Mouse (Mus musculus) limb, embryonic 14.5 days (tissue): ENCODE results near the gene Snrnp35. TPM values are rescaled to one million over a fixed set of nuclear protein-coding genes. Genes with fewer than 3 reads are reported as not detected.

ENCODE experiments used
- ATAC-seq: fragments of 200-750 bp; cut with Nextera tagmentation; 2 replicates; pipeline ENCODE4 v1.8.0; 2017; ENCODE audit warnings: low read depth, moderate number of reproducible peaks, moderate TSS enrichment; ENCODE audit not compliant: low FRiP score
- DNase-seq: peaks from one replicate; pipeline ENCODE4 v3.0.0-alpha.2; 2015; ENCODE audit warnings: low spot score
- H3K27ac ChIP-seq: fragments of 300-500 bp; sonication (generic); replicated peaks from 2 replicates; pipeline ENCODE4 v1.5.1; 2014; ENCODE audit warnings: low read depth, mild to moderate bottlenecking, low read length, moderate library complexity, mixed read lengths
- H3K27me3 ChIP-seq: fragments of 300-500 bp; sonication (generic); 2 replicates; pipeline ENCODE4 v1.6.1; 2014; ENCODE audit warnings: low read length, mixed read lengths; ENCODE audit not compliant: control insufficient read depth, insufficient read depth
- H3K36me3 ChIP-seq: fragments of 300-500 bp; sonication (generic); 2 replicates; pipeline ENCODE4 v1.6.1; 2014; ENCODE audit warnings: mild to moderate bottlenecking, low read length, moderate library complexity, mixed read lengths; ENCODE audit not compliant: control insufficient read depth, insufficient read depth
- H3K4me1 ChIP-seq: fragments of 300-500 bp; sonication (generic); 2 replicates; pipeline ENCODE4 v1.6.1; 2014; ENCODE audit warnings: antibody characterized with exemption, low read length, mixed read lengths; ENCODE audit not compliant: control insufficient read depth, insufficient read depth
- H3K4me2 ChIP-seq: fragments of 300-500 bp; sonication (generic); replicated peaks from 2 replicates; pipeline ENCODE4 v1.6.1; 2014; ENCODE audit warnings: low read depth, mild to moderate bottlenecking, low read length, moderate library complexity; ENCODE audit not compliant: severe bottlenecking
- H3K4me3 ChIP-seq: fragments of 300-500 bp; sonication (generic); replicated peaks from 2 replicates; pipeline ENCODE4 v1.5.1; 2014; ENCODE audit warnings: low read length
- H3K9ac ChIP-seq: fragments of 300-500 bp; sonication (generic); 2 replicates; pipeline ENCODE4 v1.6.1; 2014; ENCODE audit warnings: mild to moderate bottlenecking, low read depth, low read length, moderate library complexity; ENCODE audit not compliant: severe bottlenecking
- H3K9me3 ChIP-seq: fragments of 300-500 bp; sonication (generic); 2 replicates; pipeline ENCODE4 v1.6.1; 2016; ENCODE audit warnings: low read length; ENCODE audit not compliant: control insufficient read depth
- POLR2A ChIP-seq: fragments of 200-500 bp; IDR thresholded peaks from 2 replicates; pipeline ENCODE4 v1.8.0; 2012; ENCODE audit warnings: inconsistent platforms, mild to moderate bottlenecking, moderate library complexity, borderline replicate concordance; ENCODE audit not compliant: insufficient read depth, insufficient read length; ENCODE audit errors: extremely low read depth
- WGBS: fragments of 180-500 bp; shearing (Covaris S2); extraction: QIAGEN DNeasy Blood & Tissue Kit; methylation state at CpG from one replicate; pipeline ENCODE4 v1.1.7; 2014; 5-methylcytosine and 5-hydroxymethylcytosine counted together
- polyA plus RNA-seq, 2 experiments: library from polyadenylated mRNA; depleted of rRNA in 1 of 2; stranded (reverse) in 1 of 2; unstranded in 1 of 2; fragments of >200 nt; fragmentation: Nextera tagmentation in 1 of 2; extraction: Ambion mirVana in 1 of 2; gene quantifications; 2 replicates each; pipeline versions ENCODE4 v1.2.1 to v1.2.3; 2012 to 2014

Gene Snrnp35
- polyA plus RNA-seq, 2 experiments, result 10.7 to 17.1 TPM

DNA sequence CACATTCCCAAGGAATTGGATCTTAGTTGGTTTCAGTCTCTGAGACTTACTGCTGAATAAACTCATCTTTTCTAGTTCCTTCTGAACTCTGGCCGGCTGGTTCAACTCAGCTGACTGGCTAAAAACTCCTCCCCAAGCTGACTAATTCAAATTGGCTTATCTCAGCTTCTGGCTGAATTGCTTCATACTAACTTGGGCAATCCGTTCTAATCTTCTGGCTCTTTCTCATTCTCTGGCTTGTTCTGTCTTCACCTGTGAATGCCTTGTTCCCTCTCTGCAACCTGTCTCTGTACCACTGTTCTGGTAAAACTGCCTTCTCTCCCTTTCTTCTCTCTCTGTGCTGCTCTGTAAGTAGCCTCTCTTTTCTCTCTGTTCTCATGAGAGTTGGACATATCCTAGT lies 40.3 kb upstream of the Snrnp35 start:
- no peak overlapping the region for H3K27ac ChIP-seq
- H3K4me3 ChIP-seq, result no peak overlapping the region
- DNase-seq (no peak), ATAC-seq (no peak)
- no peak for TF ChIP-seq POLR2A
- peaks cover 6% of the 10 kb centered on the region for H3K36me3 ChIP-seq
- H3K4me1 ChIP-seq, result peaks cover 19% of the 10 kb centered on the region
- 89% methylated on average over 2 of the region's 2 CpGs for WGBS
- no peaks in the 10 kb centered on the region for H3K27me3 ChIP-seq
- no peak overlapping the region for H3K9ac ChIP-seq
- H3K4me2 ChIP-seq, result no peak overlapping the region
- no peaks in the 10 kb centered on the region for H3K9me3 ChIP-seq

DNA sequence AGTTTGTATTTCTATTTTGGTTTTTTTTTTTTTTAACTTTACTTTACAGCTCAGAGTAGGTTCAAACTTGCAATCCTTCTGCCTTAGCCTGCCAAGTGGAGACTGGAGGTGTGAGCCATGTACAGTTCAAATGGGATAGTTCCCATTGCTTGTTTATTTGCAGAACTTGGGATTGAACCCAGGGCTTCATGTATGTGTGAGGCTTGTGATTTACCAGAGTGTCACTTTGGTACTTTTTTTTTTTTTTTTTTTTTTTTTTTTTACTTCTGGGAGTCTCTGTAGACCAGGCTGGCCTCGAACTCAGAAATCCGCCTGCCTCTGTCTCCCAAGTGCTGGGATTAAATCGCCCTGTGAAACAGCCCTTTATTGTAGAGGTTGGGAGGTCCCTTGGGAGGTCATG lies 38.7 kb upstream of the Snrnp35 start:
- ATAC-seq (no peak), DNase-seq (no peak)
- H3K9me3 ChIP-seq, result no peaks in the 10 kb centered on the region
- WGBS, result 76% methylated on average over 3 of the region's 3 CpGs
- H3K27ac ChIP-seq, result no peak overlapping the region
- H3K4me2 ChIP-seq, result peak overlapping the region; percentile 90
- H3K27me3 ChIP-seq, result no peaks in the 10 kb centered on the region
- no peak for TF ChIP-seq POLR2A
- peaks cover 22% of the 10 kb centered on the region for H3K36me3 ChIP-seq
- H3K4me1 ChIP-seq, result peaks cover 17% of the 10 kb centered on the region
- H3K9ac ChIP-seq, result no peak overlapping the region
- H3K4me3 ChIP-seq, result peak overlapping the region; percentile 80; the same call in 1 of the 2 replicates

DNA sequence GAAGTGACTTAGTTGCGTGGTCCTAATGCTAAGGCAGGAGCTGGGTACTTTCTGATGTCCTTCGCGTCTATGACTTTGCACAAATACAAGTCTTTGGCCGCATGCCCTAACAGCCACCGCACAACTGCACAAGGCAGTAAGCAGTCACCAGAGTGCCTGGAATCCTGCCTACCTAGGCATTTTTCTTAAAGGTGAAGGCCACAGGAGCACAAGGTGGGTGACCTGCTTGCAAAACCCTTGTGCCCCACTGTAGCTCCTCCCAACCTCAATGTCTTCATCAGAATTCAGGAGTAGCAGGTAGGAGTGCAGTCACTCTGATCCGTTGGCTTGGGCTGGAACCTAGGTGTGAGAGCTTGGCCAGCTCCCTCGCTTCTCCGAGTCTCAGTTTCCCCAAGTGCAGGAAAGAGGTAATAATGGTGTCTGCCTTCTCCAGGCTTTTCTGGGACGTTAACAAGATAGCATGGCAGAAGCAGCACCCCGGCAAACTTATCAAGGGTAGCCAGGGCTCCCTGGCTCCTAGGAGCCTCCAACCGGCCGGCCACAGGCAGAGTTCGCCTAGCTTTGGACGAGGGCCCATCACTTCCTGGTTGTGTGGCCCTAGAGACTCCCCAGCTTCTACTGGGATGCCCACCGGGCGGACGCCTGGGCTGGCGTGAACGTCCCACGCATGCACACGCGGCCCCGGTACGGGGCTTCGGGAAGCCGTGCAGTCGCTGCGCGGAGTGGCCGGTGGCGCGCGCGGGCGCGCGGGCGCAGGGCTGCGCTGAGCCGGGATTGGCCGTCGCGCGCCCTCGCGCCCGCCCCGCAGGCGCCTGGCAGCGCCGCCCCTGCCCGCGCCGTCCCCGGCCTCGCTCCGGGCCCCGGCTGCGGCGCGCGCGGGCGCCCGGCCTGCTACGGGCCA lies 38.0 kb upstream of the Snrnp35 start:
- Histone ChIP-seq H3K27me3 (no peaks in the 10 kb centered on the region), H3K9ac (peak overlapping the region; percentile 89), H3K4me1 (peaks cover 17% of the 10 kb centered on the region), H3K4me3 (peak overlapping the region; percentile 80), H3K4me2 (peak overlapping the region; percentile 90), H3K9me3 (no peaks in the 10 kb centered on the region), H3K36me3 (peaks cover 29% of the 10 kb centered on the region), H3K27ac (peak overlapping the region; percentile 80)
- 0 out of 2 replicates have a peak, but pooled peaks have one; percentile 68 for TF ChIP-seq POLR2A
- DNase-seq (peak; percentile 75), ATAC-seq (peak; percentile 85)
- WGBS, result 9% methylated on average over 28 of the region's 66 CpGs

DNA sequence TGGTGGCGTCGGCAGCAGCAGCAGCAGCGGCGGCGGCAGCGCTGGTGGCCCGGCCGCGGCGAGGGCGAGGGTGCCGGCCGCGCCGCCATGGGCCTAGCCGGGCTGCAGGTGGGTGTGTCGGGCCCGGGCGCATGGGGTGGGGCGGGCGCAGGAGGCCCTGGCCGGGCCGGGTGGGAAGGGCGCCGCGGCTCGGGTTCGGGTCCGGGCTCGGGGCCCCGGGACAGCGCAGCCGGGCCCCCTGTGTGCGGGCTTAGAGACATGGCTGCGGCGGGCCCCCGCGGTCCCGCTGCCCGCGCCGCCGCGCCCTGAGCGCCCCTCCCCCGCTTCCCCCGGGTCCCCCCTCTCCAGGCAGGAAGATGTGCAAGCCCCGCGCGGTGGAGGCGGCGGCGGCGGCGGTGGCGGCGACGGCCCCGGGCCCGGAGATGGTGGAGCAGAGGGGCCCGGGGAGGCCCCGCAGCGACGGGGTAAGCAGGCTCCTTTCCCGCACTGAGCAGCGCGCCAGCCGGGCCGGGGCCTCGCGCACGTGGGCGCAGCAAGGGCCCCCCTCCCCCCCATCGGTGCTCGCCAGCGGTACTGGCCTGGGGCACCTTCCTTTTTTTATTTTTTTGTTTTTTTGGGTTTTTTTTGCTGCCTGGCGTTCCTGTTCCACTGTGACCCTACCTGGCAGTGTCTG lies 37.2 kb upstream of the Snrnp35 start:
- 0% methylated on average over 7 of the region's 77 CpGs for WGBS
- peaks cover 37% of the 10 kb centered on the region for H3K36me3 ChIP-seq
- peaks cover 15% of the 10 kb centered on the region for H3K4me1 ChIP-seq
- H3K9me3 ChIP-seq, result no peaks in the 10 kb centered on the region
- DNase-seq (no peak), ATAC-seq (peak; percentile 48)
- peak overlapping the region; percentile 89 for H3K9ac ChIP-seq
- H3K27me3 ChIP-seq, result no peaks in the 10 kb centered on the region
- H3K27ac ChIP-seq, result peak overlapping the region; percentile 80
- H3K4me3 ChIP-seq, result peak overlapping the region; percentile 80
- no peak for TF ChIP-seq POLR2A
- peak overlapping the region; percentile 90 for H3K4me2 ChIP-seq

DNA sequence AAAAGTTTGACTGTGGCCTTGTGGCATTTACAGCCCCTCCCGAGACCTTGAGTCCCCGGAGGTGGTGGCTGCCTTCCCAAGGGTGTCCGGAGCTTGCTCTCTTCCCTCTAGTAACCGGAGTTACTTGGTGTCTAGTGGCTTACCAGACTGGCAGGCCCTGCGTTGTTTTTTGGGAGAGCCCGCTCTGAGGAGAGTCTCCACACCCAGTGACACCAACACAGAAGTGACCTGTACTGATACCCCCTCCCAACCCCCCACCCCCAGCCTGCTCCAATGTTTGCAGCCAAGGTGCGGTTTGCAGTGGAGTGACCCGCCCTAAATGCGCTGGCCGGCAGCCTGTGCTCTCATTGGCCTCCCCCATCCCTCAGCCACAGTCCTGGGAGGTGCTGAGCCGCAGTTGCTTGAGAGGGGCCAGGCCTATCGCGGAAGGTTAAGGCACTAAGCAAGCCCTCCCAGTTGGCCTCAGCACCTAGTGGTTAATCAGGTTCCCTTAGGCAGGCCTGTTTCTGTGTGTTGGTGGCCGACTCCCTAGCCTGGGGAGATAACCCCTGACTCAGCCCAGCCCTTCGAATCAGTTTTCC lies 36.5 kb upstream of the Snrnp35 start:
- TF ChIP-seq POLR2A, result no peak
- Histone ChIP-seq H3K9ac (peak overlapping the region; percentile 89), H3K9me3 (no peaks in the 10 kb centered on the region), H3K27ac (peak overlapping the region; percentile 80), H3K4me1 (peaks cover 12% of the 10 kb centered on the region), H3K36me3 (peaks cover 44% of the 10 kb centered on the region), H3K4me2 (peak overlapping the region; percentile 90), H3K4me3 (peak overlapping the region; percentile 80), H3K27me3 (no peaks in the 10 kb centered on the region)
- WGBS, result 1% methylated on average over 15 of the region's 15 CpGs
- ATAC-seq, result peak; percentile 54; the same call in 1 of the 2 replicates
- DNase-seq, result peak; percentile 70
